Mouse (Mus musculus) kidney, postnatal 10 days (tissue): ENCODE data around the gene Mphosph9.
A peak's percentile ranks its signal among the peaks of the same experiment; 100 is the strongest.

ENCODE experiments used
- DNase-seq: peaks from one replicate; pipeline ENCODE4 v3.0.0; 2021; ENCODE audit warnings: mixed read lengths

The Mphosph9 gene

GRCm38 (mm10) chr5:124211669-124212068, 116.1 kb downstream of the Mphosph9 start:
- no peak for DNase-seq

- peak; percentile 36 for DNase-seq
Measured at GRCm38 (mm10) chr5:124211234-124211633, 116.5 kb downstream of the Mphosph9 start.

GRCm38 (mm10) chr5:124210281-124211016, 117.3 kb downstream of the Mphosph9 start:
- no peak for DNase-seq

DNA sequence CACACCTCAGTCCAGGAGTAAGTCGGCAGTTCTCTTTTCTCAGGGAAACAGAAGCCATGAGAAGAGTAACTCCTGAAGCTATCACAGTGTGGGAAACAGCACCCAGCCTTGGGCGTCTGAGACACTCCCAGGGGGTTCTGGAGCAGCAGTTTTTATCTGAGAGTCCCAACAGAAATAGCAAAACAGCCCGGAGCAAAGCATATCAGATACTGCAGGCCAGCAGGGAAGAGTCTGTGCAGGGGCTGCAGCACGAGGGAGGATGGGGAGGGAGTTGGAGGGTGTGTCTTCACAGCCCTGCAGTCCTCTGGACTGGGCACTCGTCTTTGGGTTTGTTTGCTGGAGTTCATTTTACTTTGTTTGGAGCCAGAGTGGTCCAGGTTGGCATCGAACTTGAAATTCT, 117.9 kb downstream of the Mphosph9 start:
- no peak for DNase-seq

DNA sequence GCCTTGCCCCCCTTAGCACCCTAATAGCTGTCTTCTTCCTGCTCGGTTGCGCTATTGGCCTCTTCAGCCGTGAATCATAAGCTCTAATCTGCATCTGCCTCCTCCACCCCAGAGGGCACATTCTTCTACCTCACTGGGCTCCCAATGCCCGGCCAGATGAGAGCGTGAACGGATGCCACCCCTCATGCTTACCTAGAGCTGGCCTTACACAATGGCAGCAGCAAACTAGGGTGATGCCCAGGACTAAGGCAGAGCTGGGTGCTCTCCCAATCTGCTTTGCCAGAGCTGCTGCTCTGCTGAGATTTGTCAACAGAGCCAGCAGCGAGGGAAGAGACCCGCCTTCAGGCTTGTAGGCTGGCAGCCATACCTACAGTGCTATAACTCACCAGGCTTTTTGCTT, 119.7 kb downstream of the Mphosph9 start:
- no peak for DNase-seq

DNA sequence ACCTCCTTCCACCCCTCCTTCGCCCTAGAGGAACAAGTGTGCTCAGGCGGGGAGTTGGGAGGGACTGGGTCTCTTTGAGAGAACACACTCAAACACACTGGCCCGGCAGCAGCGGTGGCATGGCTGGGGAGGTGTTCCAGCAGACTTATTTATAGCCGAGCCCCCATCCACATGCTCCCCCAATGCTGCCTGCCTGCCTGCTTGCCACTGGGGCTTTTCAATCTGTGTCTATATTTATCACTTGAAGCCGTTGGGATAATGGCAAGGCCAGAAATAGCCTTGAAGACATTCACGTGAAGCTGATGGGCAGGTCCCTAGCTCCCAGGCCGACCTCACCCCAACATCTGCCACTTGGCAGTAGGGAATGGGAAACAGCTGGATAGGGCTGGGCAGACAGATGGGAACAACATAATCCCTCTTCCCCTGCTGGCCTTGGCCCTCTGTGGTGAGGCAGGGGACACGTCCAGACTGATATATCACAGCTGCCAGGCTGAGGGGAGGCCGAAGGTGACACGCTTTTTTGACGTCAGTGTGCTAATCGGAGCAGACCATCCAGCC, 121.2 kb downstream of the Mphosph9 start:
- DNase-seq, result peak; percentile 70

GRCm38 (mm10) chr5:124205809-124206380, 121.9 kb downstream of the Mphosph9 start:
- no peak for DNase-seq

- DNase-seq, result no peak
Measured at GRCm38 (mm10) chr5:124205211-124205610, 122.6 kb downstream of the Mphosph9 start.

DNA sequence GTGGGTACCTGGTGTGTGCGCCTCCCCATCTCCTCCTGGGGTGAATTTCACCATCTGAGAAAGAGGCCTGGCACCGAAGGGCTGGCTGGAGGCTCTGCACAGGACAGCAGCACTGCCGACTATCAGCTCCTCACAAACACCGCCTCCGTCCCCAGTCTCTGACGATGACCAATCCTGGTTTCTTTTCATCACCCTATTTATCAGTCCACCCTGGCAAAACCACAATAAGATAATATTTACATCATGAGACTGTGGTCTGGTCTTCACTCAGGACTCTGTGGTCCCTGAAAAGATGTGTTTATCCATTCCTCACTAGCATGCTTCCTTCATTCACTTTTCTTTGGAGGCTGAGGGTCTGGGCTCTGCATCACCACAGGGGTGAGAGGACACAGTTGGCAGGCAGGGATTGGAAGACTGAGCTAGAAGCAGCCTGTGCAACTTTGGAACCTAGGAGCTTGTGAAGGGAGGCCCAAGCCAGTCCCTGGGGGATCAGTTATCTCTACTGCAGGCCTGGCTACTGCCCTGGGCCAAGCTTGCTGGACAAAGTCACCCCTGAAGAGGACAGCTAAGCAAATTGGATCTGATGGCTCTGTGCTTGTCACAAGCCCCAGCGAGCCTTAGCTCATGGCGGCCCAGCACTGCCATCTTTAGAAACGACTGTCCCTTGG, 123.5 kb downstream of the Mphosph9 start:
- no peak for DNase-seq

DNA sequence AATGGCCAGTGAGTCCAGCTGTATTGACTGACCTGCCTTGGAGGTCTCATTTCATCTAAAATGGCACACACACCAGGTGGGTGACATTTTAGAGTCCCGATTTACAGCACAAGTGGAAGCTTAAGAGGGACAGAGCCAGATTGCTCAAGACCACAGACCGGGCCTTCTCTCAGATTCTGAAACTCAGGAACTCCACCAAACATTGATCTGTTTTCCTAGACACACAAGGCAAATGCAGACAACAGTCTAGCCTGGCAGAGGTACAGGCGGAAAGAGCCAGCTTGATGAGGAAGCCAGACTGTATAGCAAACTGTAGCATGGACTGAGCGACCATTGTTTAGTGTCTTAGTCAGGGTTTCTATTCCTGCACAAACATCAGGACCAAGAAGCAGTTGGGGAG, 124.5 kb downstream of the Mphosph9 start:
- DNase-seq, result no peak

GRCm38 (mm10) chr5:124202071-124202470, 125.7 kb downstream of the Mphosph9 start:
- no peak for DNase-seq

GRCm38 (mm10) chr5:124201564-124201963, 126.2 kb downstream of the Mphosph9 start:
- no peak for DNase-seq
